ENCODE assay signal across 19 mouse cellular contexts in genomic region chr2:113357490-113357889, GRCm38 (mm10). TPM values are rescaled to one million over a fixed set of nuclear protein-coding genes. Genes with fewer than 3 reads are reported as not detected.
DNase-seq lines count a peak whose midpoint lies in the region; TF ChIP-seq lines count a peak whose summit lies in the region.
"Had no signal": no experiment of that assay in that cellular context is flagged by ENCODE, and none has a peak within 500 bp of the region (broad histone marks: within the 10 kb centered on the region; RNA-seq: fewer than 3 reads in every experiment).

No protein-coding gene starts in this region.

- TF ChIP-seq CTCF in layer of hippocampus, adult 2 months (conservative IDR thresholded peaks at IDR 0.05) = no peak

- peak; percentile 26 for DNase-seq in kidney, adult 18-20 months
- DNase-seq in kidney, postnatal 4 days = no peak
- DNase-seq in layer of hippocampus, adult 2 months (ENCODE audit: low spot score in 2 of 2) = no peak
- no peak for DNase-seq in layer of hippocampus, postnatal 10 days (ENCODE audit: low spot score in 2 of 2)
- DNase-seq in kidney, postnatal 14 days = peak; percentile 42
- DNase-seq in spleen, postnatal 14 days (ENCODE audit: low spot score in 2 of 2) = no peak
- no peak for DNase-seq in hindbrain, embryonic 10.5 days (ENCODE audit: low spot score)
- DNase-seq: adrenal gland, postnatal 14 days; cerebellum, adult 18-20 months; cerebellum, adult 9-11 months; forebrain, postnatal 0 days; gastrocnemius, postnatal 14 days; heart, adult 2 months; heart, postnatal 14 days had no signal

- no peaks in the 10 kb centered on the region for H3K27me3 ChIP-seq in hindbrain, embryonic 10.5 days (ENCODE audit: insufficient read depth, poor library complexity, severe bottlenecking)
- H3K27me3 ChIP-seq: forebrain, embryonic 13.5 days; heart, embryonic 15.5 days had no signal

- H3K4me1 ChIP-seq in hindbrain, embryonic 10.5 days (replicated peaks) = no peaks in the 10 kb centered on the region
- H3K4me1 ChIP-seq: forebrain, embryonic 13.5 days had no signal

- H3K36me3 ChIP-seq in hindbrain, embryonic 10.5 days = no peaks in the 10 kb centered on the region
- H3K36me3 ChIP-seq: embryonic facial prominence, embryonic 10.5 days; heart, embryonic 15.5 days had no signal

- 88% methylated on average over 1 of the region's 1 CpGs for WGBS in hindbrain, embryonic 10.5 days

- 0 out of 2 replicates have a peak overlapping the region, but pooled peaks have one; percentile 18 for H3K27ac ChIP-seq in layer of hippocampus, adult 2 months
- H3K27ac ChIP-seq in hindbrain, embryonic 10.5 days = no peak overlapping the region
- H3K27ac ChIP-seq: embryonic facial prominence, embryonic 10.5 days; forebrain, embryonic 13.5 days; heart, adult 2 months; heart, embryonic 15.5 days had no signal

- H3K4me3 ChIP-seq in layer of hippocampus, adult 2 months = no peak overlapping the region
- H3K4me3 ChIP-seq in hindbrain, embryonic 10.5 days = no peak overlapping the region
- H3K4me3 ChIP-seq: embryonic facial prominence, embryonic 10.5 days; forebrain, embryonic 13.5 days; heart, adult 2 months; heart, embryonic 15.5 days had no signal

- no peaks in the 10 kb centered on the region for H3K9me3 ChIP-seq in hindbrain, embryonic 10.5 days
- H3K9me3 ChIP-seq: embryonic facial prominence, embryonic 10.5 days; forebrain, embryonic 13.5 days; heart, embryonic 15.5 days had no signal

RNA-seq across cellular contexts. Expression of gene Fmn1, which starts 30.0 kb away (rescaled TPM):
- total RNA-seq in layer of hippocampus, adult 2 months (2021) = 10 to 100 TPM; 43.3 to 47.3 TPM
- total RNA-seq in layer of hippocampus, postnatal 10 days (2021) = 10 to 100 TPM in 1 of 2 experiments, 1 to 10 TPM in 1; 9.8 to 10.0 TPM
- 1.2 and 1.6 TPM in 2 replicates for polyA plus RNA-seq in hindbrain, embryonic 10.5 days (2016; fragmentation: Nextera tagmentation; extraction: Ambion mirVana)
- total RNA-seq: hematopoietic stem cell, adult 5-6 weeks; MEL had no signal

Comparison
In these comparisons a context has a peak if more than half of its experiments do, and no peak if none do; other contexts are left out.
1. DNase-seq: peak in kidney, adult 18-20 months (single experiment) and kidney, postnatal 14 days (single experiment); none in kidney, postnatal 4 days (0 of 2), layer of hippocampus, adult 2 months (0 of 2), layer of hippocampus, postnatal 10 days (0 of 2), spleen, postnatal 14 days (0 of 2) and hindbrain, embryonic 10.5 days (single experiment).
2. RNA of gene Fmn1, which starts 30.0 kb away (total RNA-seq): 43.3 to 47.3 TPM in layer of hippocampus, adult 2 months; 9.8 to 10.0 TPM in layer of hippocampus, postnatal 10 days; every median in the first group is over 4 times any median in the second.